Mouse (Mus musculus): Measurements from ENCODE around the gene Grip1.

GRCm38 (mm10) chr10:119779657-119780056 is 326.0 kb downstream of the Grip1 start:
- no peak for TF ChIP-seq CTCF (IDR thresholded peaks at IDR 0.05; ENCODE audit: borderline replicate concordance, insufficient read depth, low read length)
- no peak for TF ChIP-seq POLR2A (IDR thresholded peaks at IDR 0.05; ENCODE audit: low read depth, low read length)
